Mouse (Mus musculus) lung, postnatal 0 days (tissue): Measurements from ENCODE around the gene Clcn2.

ENCODE experiments used
- CTCF ChIP-seq: IDR thresholded peaks from 2 replicates; pipeline ENCODE4 v1.5.1; 2016; ENCODE audit warnings: antibody characterized with exemption, mild to moderate bottlenecking
- EP300 ChIP-seq: IDR thresholded peaks from 2 replicates; pipeline ENCODE4 v1.6.1; 2016; ENCODE audit warnings: antibody characterized with exemption, mild to moderate bottlenecking, control low read depth

GRCm38 (mm10) chr16:20739845-20740244 is 22.3 kb upstream of the Clcn2 start:
- TF ChIP-seq CTCF (no peak), EP300 (no peak)
